Mouse (Mus musculus) mouse trophoblast stem cell (cell line): ENCODE data around the gene Hmox2.
"Not testable (repeated sequence)": the region's sequence is repeated elsewhere in the genome, so short reads cannot be mapped to it uniquely, and the experiment has no call there.

ENCODE experiments used
- in situ Hi-C, 2 experiments: fragments of 300-500 bp; cut with MseI, MboI; formaldehyde crosslinking; loops; 2 replicates in 1 of 2; 3 replicates in 1 of 2; pipeline ENCODE4 v1.15.1; 2025

The Hmox2 gene

DNA sequence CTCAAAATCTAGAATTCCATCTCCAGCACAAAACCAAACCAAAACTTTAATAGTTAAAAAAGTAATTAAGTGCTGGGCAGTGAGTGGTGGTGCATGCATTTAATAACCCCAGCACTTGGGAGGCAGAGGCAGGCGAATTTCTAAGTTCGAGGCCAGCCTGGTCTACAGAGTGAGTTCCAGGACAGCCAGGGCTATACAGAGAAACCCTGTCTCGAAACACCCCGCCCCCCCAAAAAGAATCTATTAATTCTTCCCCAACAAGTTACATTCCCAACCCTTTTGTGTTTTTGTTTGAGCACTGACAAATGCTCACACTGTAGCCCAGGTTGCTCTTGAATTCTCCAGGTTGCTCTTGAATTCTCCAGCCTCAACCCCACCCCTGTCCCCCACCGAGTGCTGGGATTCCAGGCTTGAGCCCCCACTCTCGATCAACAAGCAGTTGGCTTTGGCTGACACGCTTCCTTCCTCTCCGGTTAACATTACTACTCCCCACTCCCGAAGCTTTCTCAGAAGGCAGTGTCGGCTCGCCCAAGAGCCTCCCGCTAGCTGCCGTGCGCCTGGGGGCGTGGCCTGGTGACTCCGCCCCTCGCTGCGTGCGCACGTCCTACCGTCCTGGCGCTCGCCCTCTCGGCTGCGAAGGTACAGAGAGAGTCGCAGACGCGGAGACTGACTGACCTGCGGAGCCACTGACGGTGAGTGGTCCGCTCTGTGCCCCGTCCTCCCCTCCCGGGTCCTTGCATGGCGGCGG, at the start of gene Hmox2:
Gene Hmox2 (plus strand): TSS at position 582 of the 748 bp plus-strand sequence.
- in situ Hi-C loops = no loop called here

DNA sequence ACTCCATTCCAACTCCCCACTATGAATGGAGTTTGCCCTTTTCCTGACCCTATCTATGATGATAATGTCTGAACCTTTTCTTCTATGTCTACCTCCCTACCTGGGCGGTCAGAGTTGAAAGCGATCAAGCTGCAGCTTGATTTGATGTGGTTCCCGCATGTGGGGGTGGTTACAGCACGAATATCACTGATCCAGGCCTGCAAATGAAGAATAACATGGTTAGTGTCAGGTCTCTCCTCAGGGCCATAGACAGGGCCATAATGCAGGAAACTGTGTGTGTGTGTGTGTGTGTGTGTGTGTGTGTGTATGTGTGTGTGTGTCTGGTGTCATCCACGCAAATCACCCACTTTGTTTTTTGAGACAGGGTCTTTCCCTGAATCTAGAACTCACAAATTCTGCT, 49.3 kb upstream of the Hmox2 start:
- in situ Hi-C loops = no loop called here

DNA sequence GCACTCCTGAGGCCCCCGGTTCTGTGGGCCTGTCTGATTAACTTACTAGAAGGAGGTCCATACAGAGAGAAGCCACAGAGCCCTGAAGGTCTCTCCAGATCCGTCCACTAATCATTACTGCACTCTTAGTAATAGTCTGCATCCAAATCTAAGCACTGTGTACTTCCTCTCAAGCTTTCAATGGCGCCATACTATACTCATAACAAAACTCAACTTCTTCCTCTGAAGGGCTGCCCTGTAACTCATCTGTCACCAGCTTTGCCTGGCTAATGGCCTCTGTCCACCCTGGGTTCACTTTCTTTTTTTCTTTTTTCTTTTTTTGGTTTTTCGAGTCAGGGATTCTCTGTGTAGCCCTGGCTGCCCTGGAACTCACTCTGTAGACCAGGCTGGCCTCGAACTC, 48.1 kb upstream of the Hmox2 start:
- in situ Hi-C loops = no loop called here

DNA sequence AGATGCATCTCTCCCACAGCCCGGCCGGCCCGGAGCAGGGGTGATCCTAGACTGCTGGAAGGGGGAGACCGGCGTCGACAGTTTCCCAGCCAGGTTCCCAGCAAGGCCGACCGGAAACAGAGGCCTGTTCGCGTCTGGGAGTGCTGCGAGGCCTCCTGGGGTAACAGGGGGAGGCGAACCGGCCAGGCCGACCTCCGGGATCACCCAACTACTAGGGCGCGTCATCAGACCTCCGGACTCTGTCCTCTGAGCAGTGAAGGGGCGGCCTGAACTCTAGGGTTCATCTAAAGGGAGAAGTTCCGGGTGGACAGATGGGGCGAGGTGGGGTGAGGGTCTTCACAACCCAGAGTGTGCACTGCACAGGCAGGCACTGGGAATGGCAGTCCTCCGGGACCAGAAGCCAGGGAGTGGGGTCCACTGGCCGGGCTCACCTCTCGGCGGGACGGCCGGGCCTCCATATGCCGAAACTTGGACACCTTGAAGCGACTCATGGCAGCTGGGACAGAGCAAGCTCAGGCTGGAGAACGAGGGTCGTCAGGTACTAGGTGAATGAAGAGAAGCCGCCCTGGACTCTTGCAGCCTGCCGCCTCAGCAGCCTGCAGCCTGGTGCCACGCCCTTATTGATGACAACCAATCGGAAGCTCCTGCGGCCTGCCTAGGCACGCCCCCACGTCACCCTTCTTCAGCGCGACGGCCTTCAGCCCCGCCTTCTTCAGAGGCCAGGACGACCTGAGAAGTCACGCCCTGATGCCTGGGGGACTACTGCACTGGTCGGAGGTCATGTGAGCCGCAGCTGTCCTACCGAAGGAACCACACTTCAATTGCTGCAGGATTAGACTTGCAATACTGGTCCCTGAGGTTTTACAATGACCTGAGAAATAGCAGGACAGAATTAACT, 46.8 kb upstream of the Hmox2 start, which contains the start of gene Coro7:
Gene Coro7 (minus strand): TSS at position 657 of the 898 bp plus-strand sequence.
- in situ Hi-C loops = no loop called here

DNA sequence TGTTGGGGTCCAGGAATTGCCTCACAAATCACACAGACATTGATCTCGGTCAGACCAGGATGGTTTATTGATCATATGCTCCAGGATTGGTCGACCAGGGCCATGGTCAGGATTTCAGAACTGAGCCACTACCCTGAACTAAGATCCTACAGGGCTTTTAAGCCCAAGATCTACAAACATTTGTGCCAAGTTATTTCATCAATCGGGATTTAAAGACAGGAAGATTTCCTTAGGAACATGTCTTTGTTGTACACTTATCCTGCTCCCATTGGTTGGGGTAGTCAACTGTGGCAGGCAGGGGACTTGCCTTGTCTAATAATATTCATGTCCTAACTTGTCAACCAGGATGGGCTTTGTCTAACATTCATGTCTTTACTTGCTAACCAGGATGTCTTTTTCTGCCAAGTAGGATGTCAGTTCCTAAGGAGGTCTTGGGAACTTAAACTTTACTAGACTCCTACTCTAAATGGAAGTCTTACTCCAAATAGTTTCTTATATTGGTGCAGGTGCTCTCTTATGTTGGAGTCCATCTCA, 45.2 kb upstream of the Hmox2 start:
- in situ Hi-C loops = not testable (repeated sequence)

DNA sequence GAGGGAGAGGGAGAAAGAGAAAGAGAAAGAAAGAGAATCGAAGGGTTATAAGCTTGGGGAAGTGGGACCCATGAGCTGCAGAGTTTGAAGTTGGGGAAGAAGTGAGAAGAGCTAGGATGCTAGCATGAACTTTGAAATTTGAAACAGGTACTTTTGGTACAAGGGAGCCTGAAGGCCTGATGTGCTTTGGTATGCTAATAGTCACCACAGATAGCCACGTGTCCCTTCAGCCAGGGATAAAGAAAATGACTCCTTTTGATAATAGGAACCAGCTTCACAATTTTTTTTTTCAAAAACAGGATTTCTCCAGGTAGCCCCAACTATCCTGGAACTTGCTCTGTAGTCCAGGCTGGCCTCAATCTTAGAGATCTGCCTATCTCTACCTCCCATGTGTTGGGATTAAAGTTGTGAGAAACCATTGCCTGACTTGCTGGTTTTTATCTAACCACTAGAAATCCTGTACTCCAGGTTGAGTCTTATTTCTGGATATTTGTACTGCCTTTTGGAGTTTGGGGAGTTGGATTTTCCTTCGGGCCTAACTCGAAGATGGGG, 43.5 kb upstream of the Hmox2 start:
- in situ Hi-C loops = no loop called here

DNA sequence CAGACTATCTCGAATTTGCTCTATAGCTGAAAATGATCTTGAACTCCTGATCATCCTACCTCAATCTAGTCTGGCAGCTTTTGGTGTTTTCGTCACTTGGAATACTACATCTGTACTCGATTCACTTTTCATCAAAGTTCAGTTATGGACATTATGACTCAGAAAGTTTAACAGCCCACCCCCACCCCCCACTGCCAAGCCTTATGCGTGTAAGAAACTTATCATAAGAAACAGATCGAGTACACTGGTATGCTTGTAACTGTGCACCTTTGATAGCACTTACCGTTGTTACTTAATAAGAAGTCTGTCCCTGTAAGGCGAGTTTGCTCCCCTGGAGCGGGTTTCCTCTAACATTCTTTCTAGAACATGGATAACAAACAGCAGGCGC, 43.0 kb upstream of the Hmox2 start:
- in situ Hi-C loops = no loop called here

DNA sequence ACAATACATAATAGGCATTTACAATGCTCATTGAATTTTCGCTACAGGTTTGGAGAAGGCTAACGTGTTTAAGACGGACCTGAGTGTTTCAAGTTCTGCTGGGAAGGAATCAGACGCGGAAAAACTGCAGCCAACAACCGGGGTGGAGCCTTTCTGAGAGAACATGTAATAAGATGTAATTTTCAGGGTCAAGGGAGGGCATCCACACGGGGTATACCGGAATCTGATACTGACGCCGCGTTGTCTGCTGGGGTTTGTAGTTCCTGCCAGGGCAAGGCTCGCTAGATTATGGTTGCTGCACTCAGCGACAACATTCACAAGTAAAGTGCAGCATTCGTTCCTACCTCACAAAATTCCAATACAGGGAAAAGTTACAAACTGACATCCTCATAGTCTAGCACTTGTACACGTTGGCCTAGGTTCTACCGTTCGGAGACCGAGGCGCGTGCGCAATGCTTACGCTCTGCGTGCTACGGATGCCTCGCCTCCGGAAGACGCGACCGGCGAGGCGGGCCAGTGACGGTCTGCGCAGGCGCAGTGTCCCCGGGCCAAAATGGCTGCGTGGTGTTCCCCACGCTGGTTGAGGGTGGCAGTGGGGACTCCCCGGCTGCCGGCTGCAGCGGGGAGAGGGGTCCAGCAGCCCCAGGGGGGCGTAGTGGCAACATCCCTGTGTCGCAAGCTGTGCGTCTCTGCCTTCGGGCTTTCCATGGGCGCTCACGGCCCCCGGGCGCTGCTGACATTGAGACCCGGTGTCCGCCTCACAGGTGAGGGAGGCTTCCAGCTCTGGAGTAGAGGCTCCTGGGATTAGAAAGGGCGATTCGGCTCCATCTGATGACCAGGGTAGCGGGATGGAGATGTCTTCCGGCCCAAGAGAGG, 42.3 kb upstream of the Hmox2 start:
- in situ Hi-C loops = no loop called here

DNA sequence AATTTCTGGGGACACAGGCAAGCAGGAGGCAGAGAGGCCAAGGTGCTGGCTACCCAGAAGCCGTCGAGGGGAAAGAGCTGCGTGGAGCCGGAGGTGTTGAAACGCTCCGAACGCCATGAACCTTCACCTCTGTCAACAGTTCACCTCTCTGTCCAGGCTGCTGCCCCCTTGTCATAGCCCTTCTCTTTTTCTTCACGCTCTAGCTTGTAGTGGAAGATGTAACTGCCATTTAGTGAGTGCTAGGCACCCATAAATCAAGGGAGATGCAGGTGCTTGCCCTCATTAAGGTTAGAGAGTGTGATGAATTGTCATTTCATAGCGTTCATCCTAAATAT, 41.7 kb upstream of the Hmox2 start:
- in situ Hi-C loops = no loop called here

DNA sequence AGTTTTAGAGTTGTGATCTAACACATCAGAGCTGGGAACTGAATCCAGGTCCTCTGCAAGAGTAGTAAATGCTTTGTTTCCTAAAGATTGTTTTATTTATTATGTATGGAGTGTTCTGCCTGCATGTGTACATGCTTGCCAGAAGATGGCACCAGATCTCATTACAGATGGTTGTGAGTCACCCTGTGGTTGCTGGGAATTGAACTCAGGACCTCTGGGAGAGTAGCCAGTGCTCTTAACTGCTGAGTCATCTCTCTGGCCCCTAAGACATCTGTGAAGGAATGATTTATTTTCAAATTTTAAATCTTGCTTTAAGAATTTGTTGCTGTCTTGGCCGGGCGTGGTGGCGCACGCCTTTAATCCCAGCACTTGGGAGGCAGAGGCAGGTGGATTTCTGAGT, 36.8 kb upstream of the Hmox2 start:
- in situ Hi-C loops = not testable (repeated sequence)

DNA sequence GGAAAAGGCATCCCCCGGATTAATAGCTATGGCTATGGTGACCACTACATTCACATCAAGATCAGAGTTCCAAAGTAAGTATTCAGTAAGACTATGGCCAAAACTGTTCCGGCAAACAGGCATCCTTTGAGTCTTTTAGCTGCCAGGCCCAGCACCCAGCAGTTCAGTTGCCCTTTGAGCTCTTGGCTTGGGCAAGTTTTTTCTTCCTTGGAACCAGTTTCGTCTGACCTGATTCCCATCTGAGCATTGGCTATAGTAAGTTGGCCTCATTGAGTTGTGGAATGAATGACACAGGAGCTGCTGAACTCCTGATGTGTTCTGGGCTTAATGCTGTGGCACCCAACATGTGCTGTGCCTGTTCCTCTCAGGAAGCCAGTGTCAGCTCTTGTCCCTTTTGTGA, 24.9 kb upstream of the Hmox2 start:
- in situ Hi-C loops = no loop called here

DNA sequence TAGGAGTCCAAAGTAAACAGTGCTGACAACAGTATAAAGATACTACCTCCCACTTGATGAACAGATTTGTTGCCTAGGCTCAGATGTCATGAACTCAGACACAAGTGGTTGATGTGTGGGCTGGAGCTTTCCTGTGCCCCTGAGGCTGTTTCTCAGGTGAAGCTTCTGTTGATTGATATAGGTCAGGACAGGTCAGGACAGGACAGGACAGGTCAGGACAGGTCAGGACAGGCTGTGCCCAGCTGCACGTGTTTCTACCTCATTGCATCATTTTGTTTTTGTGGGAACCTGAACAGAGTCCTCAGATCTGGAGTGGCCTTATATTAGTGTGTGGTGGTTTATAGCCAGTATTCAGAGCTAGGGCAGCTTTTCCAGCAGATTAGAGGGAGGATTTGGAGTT, 23.5 kb upstream of the Hmox2 start:
- in situ Hi-C loops = no loop called here

DNA sequence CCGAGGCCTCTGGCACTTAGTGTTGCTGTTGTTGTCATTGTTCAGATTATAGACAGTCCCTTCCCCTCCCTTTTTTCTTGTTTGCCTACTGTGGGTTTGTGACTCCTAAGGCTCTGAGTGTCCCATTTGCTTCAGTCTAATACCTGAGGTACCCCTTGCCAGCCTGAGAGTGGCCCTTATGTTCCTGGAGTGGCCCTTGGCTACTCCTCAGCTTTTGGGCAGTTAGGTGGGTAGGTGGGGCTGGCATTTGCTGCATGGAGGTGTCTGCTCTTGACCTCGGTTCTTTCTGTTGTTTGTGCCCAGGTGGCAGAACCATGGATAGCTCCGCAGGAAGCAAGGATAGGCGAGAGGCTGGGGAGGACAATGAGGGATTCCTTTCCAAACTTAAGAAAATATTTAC, 20.6 kb upstream of the Hmox2 start:
- in situ Hi-C loops = no loop called here

DNA sequence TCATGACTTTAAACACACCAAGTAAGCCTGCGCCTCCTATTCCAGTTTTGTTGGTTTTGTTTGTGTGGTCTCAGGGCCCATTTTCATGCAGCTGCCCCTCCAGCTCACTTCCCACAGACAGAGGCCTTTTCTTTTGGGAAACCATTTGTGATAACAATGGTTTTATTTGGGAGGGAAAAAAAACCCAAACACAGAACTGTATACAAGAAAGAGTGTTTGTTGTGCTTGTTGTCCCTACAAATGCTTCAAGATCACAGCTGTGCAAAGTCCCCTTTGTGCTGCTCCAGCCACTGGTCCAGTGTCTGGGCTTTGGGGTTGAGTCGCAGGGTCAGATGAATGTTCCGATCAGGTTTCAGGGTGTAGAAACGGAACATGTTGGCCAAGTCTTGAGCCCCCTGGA, 15.0 kb upstream of the Hmox2 start:
- in situ Hi-C loops = no loop called here

DNA sequence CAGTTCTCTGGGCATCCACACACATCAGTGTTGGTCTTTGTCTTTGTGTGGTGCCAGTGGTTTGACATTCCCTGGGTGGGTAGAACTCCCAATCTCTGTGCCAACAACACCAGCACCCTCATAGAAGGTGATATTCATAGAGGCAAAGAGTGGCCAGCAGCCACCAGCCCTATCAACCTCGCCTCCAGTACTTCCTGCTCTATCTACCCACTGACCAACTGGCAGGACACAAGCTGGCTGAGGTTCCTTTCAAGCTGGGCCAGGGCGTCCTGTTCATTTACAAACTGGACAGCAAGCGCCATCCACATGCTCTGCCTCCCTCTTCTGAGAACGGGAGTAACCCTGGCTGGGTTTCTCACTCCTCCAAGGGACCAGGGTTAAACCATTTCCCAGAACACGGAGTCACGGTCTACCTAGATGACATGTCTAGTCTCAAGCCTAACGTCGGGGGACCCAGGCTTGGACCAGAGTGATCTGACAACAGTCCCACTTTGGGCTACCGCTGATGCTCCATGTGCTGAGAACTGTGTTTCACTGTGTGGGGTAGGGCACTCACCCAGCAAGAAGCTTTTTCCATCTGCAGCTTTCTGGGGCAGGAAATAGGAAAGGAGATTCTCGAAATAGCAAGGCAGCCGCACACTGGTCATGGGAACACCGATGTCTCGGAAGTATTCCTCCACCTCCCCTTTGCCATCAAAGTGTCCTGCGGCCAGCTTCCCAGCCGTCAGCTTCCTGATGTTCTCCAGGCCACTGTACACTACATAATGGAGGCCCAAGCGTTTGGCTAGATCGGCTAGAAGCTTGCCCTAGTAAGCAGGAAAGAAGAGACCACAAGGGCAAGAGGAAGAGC, 12.1 kb upstream of the Hmox2 start:
- in situ Hi-C loops = no loop called here

DNA sequence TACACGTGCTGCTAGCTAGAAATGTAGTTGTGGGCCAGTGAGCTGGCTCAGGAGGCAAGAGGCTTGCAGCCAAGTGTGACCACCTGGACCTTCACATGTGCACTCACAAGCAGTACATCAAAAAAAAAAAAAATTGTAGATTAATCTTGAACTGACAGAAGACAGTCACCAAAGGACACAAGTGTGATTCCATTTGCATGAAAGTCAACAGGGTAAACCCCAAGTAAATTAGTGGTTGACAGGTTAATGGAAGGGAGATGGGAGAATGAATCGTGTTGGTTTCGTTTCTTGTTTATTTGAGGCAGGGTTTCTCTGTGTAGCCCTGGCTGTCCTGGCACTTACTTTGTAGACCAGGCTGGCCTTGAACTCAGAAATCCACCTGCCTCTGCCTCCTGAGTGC, 8.3 kb upstream of the Hmox2 start:
- in situ Hi-C loops = no loop called here

DNA sequence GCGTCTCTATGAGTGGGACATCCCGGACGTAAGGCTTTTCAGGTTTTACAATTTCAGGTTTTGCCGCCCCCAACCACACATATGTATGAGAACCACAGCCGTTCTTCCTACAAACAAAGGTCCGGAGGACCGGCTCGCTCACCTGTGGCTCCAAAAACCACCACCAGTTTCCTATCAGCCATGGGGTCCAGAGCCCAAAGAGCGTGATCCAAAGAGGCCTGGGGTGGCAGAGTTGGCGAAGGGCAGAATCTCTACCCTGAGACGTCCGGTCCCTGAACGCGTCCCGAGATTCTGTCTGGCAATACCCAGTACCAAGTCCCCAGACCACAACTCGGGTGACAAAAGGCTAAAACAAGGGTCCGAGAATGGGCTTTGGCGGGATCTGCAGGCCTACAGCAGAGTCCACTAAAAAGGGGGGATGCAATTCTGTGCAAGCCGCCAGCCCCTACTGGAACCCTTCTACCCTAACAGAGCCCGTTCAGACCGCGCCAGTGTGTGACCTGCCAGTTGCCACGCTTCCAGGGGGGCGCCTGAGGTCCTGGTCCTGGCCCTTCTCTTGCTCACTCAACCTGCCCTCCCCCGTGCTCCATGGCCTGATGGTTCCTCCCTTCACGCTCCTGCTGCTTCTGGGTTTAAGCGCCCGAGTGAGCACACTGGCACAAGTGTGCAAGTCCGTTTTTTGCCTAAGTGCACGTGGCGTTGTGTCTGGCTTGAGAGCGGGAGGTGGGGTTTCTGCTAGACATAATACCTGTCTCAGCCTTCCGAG, 7.2 kb upstream of the Hmox2 start, which contains the start of gene Nmral1:
Gene Nmral1 (minus strand): TSS at position 604 of the 766 bp plus-strand sequence.
- in situ Hi-C loops = no loop called here

DNA sequence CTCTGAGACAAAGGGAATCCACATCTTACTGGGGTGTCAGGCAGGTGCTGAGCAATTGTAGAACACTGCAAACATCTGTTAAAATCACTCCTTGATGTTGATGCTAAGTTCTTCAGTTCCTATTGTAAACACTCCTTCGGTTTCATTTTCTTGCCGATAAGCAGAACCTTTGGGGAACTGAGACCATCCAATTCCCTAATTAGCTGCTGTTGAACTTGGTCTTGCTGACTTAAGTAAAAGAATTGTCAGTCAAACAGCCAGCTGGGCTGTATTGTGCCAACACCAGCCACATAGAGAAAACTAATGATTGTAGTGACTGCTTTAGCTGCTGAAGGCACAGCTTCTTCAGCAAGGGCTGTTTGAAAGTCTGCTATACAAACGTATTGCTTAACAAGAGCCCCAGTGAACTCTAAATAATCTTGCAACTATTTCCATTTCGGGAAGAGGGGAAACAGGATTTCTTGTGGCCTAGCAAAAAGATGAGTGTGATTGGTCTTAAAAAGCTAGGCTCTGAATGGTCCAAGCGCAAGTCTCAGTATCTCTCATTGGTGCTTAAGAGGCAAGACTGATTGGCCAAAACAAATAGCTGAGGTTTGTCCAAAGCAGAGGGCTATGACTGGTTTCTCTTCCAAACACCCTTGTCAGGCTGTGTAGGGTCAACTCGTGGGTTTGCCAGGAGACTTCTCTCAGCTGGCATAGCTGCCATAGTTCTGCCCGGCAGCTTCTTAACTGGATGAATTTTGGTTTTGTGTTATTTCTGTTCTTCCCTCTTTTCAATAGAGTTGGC, 3.8 kb upstream of the Hmox2 start:
- in situ Hi-C loops = no loop called here

DNA sequence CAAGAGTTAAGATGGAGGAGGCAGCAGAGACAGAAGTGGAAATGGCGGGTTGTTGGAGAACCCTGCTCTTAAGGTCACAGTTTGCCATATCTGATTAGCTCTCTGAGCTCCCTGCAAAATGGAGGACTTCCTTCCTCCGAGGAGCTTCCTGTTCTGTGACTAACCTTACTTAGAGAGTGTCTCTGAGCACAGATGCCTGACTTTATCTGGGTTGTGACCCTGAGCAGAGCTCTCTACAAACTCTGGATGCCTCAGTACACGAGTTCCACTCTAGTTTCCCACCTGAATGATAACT, 3.3 kb upstream of the Hmox2 start:
- in situ Hi-C loops = no loop called here
